Mouse (Mus musculus) megakaryocyte-erythroid progenitor cell, adult 5-6 weeks (primary cell): ENCODE results near the gene Cxcl10. TPM values are rescaled to one million over a fixed set of nuclear protein-coding genes. Genes with fewer than 3 reads are reported as not detected.

Experiments used
- ATAC-seq: replicated peaks from 2 replicates; pipeline ENCODE4 v1.8.0; 2016; ENCODE audit warnings: mild to moderate bottlenecking, inconsistent platforms; ENCODE audit not compliant: severe bottlenecking, poor library complexity, low FRiP score, low TSS enrichment
- total RNA-seq, 2 experiments: library from RNA; stranded (forward) in 1 of 2; stranded (reverse) in 1 of 2; fragments of 200-1000, 215-1000 nt in 1 of 2; fragments of >200 nt in 1 of 2; fragmentation: Nextera tagmentation in 1 of 2; gene quantifications; 2 replicates each; pipeline ENCODE4 v1.2.3; 2014 to 2017

The Cxcl10 gene
- total RNA-seq (2014; fragmentation: Nextera tagmentation) (not detected in 2 replicates), total RNA-seq (2017) (2.2 and 5.6 TPM in 2 replicates)

- ATAC-seq = peak; percentile 93
Measured at GRCm38 (mm10) chr5:92348794-92349413, at the start of gene Cxcl10. TSS of gene Cxcl10 (minus strand) at chr5:92348889.

GRCm38 (mm10) chr5:92398153-92398552 lies 49.5 kb upstream of the Cxcl10 start:
- ATAC-seq = peak; percentile 79

GRCm38 (mm10) chr5:92396476-92396875 lies 47.8 kb upstream of the Cxcl10 start:
- ATAC-seq = peak; percentile 87

GRCm38 (mm10) chr5:92395764-92396163 lies 47.1 kb upstream of the Cxcl10 start:
- ATAC-seq = no peak

- peak; percentile 56 for ATAC-seq
Measured at GRCm38 (mm10) chr5:92393863-92394262, 45.2 kb upstream of the Cxcl10 start.

- ATAC-seq = no peak
Measured at GRCm38 (mm10) chr5:92392542-92392941, 43.9 kb upstream of the Cxcl10 start.

GRCm38 (mm10) chr5:92390615-92391014 lies 41.9 kb upstream of the Cxcl10 start:
- no peak for ATAC-seq

GRCm38 (mm10) chr5:92389977-92390376 lies 41.3 kb upstream of the Cxcl10 start:
- no peak for ATAC-seq

GRCm38 (mm10) chr5:92387433-92387832 lies 38.7 kb upstream of the Cxcl10 start:
- ATAC-seq = no peak

GRCm38 (mm10) chr5:92386643-92387042 lies 38.0 kb upstream of the Cxcl10 start:
- ATAC-seq = peak; percentile 54

- no peak for ATAC-seq
Measured at GRCm38 (mm10) chr5:92386102-92386501, 37.4 kb upstream of the Cxcl10 start.

GRCm38 (mm10) chr5:92384855-92385254 lies 36.2 kb upstream of the Cxcl10 start:
- ATAC-seq = peak; percentile 72

GRCm38 (mm10) chr5:92383747-92384146 lies 35.1 kb upstream of the Cxcl10 start:
- ATAC-seq = no peak

GRCm38 (mm10) chr5:92382349-92382679 lies 33.6 kb upstream of the Cxcl10 start:
- ATAC-seq = no peak

- peak; percentile 87 for ATAC-seq
Measured at GRCm38 (mm10) chr5:92381550-92382348, 33.1 kb upstream of the Cxcl10 start.

GRCm38 (mm10) chr5:92376795-92377405 lies 28.2 kb upstream of the Cxcl10 start:
- no peak for ATAC-seq

GRCm38 (mm10) chr5:92375368-92375767 lies 26.7 kb upstream of the Cxcl10 start:
- peak; percentile 57 for ATAC-seq

- peak; percentile 76 for ATAC-seq
Measured at GRCm38 (mm10) chr5:92374721-92375142, 26.0 kb upstream of the Cxcl10 start.

- no peak for ATAC-seq
Measured at GRCm38 (mm10) chr5:92372605-92373004, 23.9 kb upstream of the Cxcl10 start.

GRCm38 (mm10) chr5:92371361-92371976 lies 22.8 kb upstream of the Cxcl10 start:
- ATAC-seq = no peak
